Mouse (Mus musculus): Measurements from ENCODE around the gene Gramd1a. TPM values are rescaled to one million over a fixed set of nuclear protein-coding genes. Genes with fewer than 3 reads are reported as not detected.

Gramd1a gene
- polyA plus RNA-seq, 1 experiment from 2014 or later = 202 TPM

DNA sequence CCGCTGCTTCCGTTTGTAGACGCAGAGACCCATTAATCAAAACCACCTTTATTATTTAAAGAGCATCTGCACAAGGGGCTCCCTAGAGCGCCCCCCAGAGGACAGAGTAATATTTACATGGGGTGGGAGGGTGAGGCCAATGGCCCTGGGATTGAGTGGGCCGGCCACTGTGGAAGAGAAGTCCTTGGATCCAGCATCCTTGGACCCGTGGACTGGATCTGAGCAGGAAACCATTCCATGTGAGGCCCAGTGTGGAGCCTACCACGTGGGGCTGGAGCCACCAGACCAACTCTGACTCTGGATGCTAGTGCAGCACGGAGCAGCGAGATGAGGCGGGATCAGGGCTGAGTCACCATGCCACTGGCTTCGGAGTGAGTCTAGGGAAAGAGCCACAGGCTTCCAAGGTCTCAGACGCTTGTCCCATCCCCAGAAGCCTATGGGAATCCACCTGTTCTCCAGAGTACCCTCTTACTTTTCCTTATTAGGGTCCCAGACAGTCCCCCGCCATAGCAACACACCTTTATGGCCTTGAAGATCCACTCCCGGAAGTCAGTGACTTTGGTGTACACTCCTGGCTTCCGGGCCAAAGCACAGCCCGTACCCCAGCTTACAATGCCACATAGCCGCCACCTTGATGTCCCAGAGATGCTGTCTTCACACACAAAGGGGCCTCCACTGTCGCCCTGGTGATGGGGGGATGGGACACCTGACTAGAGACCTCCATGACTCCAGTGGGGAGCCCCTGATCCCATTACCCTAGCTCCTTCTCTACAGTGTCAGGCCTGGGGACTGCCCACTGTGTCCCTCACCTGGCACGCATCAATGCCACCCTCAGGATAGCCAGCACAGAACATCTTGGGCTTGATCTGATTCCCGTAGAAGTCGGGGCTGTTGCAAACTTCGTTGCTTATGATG lies 56.7 kb downstream of the Gramd1a start:
- no peak overlapping the region for H3K9ac ChIP-seq
- no peak overlapping the region for H3K4me3 ChIP-seq
- no peak overlapping the region for H3K27ac ChIP-seq
- H3K36me3 ChIP-seq = no peaks in the 10 kb centered on the region
- peaks cover 6% of the 10 kb centered on the region for H3K4me1 ChIP-seq
- ATAC-seq (ENCODE audit: low FRiP score) = no peak
- H3K27me3 ChIP-seq = no peaks in the 10 kb centered on the region; the same call in 1 of the 2 replicates
- no peaks in the 10 kb centered on the region for H3K9me3 ChIP-seq (replicated peaks)
- no peak overlapping the region for H3K4me2 ChIP-seq (replicated peaks)
- 79% methylated on average over 22 of the region's 22 CpGs for WGBS

DNA sequence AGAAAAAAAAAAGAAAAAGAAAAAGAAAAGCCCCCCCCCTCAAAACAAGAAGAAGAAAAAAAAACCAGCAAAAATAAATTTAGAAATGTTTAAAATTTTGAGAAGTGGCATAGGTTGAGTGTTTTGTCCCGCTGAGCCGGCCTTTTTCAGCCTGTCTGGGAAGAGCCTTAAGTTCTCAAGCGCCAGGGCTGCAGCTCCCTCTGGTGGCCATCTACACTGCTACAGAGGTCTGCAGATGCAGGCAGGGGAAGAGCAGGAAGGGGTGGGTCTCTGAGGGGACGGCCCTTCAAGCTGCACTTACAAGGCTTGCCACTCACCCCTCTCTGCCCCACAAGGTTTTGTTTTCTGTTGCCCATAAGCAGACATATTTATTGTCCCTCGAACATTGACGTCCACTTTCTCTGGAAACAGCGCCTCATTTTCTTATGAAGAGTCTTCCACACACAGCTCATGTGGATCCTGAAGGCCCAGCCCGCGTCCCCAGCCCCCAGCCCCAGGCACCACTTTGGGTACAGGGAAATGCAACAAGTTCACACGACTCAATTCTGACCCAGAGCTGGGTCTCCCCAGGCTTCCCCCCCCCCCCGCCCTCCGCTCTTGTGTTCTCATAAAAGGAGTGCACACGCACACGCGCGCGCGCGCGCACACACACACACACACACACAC lies 58.0 kb downstream of the Gramd1a start:
- no peaks in the 10 kb centered on the region for H3K27me3 ChIP-seq
- 40% methylated on average over 18 of the region's 20 CpGs for WGBS
- peak overlapping the region; percentile 40 for H3K4me2 ChIP-seq (replicated peaks)
- H3K9me3 ChIP-seq (replicated peaks) = no peaks in the 10 kb centered on the region
- H3K9ac ChIP-seq = peak overlapping the region; percentile 32; the same call in 1 of the 2 replicates
- H3K36me3 ChIP-seq = no peaks in the 10 kb centered on the region
- peak overlapping the region; percentile 8; the same call in 1 of the 2 replicates for H3K4me3 ChIP-seq
- no peak overlapping the region for H3K27ac ChIP-seq
- H3K4me1 ChIP-seq = peaks cover 6% of the 10 kb centered on the region
- peak; percentile 85 for ATAC-seq (ENCODE audit: low FRiP score)

DNA sequence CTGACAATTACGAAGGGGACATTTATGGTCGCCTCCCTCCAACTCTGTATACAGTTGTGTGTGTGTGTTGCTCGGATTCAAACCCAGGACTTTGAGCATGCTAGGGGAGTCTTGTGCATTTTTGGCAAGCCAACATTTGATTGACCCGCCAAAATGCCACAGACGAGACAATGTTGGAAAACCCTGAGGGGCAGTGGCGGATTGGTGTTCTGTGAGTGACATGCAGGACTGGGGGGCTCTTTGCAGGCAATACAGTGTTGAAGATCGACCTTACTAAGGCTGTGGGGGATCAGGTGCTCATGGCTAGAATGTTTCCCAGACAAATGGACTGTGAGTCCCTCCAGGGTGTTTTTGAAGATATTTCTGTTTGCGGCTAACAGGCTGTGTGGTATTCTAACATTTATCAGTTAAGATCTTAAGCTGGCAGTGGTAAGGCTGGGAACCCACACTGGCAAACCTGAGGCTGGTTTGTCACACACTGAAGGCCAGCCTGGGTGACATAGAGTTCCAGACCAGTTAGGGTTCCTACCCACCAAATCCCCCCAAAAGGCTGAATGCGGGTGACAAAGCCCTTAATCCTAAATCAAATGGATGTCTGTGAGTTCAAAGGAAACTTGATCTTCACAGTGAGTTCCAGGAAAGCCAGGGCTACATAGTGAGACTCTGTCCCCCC lies 58.7 kb downstream of the Gramd1a start:
- ATAC-seq (ENCODE audit: low FRiP score) = no peak
- no peak overlapping the region for H3K27ac ChIP-seq
- H3K4me1 ChIP-seq = peaks cover 6% of the 10 kb centered on the region
- no peak overlapping the region for H3K4me2 ChIP-seq (replicated peaks)
- H3K9me3 ChIP-seq (replicated peaks) = no peaks in the 10 kb centered on the region
- no peaks in the 10 kb centered on the region for H3K36me3 ChIP-seq
- 75% methylated on average over 9 of the region's 9 CpGs for WGBS
- H3K9ac ChIP-seq = no peak overlapping the region
- no peak overlapping the region for H3K4me3 ChIP-seq
- H3K27me3 ChIP-seq = no peaks in the 10 kb centered on the region

DNA sequence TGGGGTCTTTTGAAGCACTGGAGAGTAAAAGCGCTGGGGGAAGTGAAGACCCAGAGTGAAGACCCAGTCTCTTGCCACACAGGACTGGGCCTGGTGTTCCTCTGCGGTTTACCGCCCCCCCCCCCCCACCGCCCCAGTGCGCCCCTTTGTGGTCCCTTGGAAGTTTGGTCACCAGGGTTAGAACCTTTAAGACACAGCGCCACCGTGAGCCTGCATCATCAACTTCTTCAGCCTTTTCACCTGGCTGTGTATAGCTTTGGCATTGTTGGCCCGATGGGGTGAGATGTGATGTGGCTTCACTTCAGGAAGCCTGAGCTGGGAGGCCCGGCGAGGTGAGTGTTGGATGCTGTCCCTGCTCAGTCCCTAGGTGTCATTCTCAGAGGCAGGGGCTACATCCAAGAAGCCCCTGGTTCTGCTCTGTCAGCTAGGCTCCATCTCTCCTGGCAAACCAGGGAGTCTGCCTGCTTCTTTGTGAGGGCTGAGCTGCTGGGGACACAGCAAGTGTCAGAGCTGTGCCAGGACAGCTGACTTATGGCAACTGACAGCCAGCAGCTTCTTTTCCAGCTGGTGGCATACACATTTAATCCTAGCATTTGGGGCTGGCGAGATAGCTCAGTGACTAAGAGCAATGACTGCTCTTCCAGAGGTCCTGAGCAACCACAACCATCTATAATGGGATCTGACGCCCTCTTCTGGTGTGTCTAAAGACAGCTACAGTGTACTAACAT lies 60.8 kb downstream of the Gramd1a start:
- ATAC-seq (ENCODE audit: low FRiP score) = no peak
- Histone ChIP-seq H3K36me3 (no peaks in the 10 kb centered on the region), H3K9ac (no peak overlapping the region), H3K4me1 (peaks cover 6% of the 10 kb centered on the region), H3K27me3 (no peaks in the 10 kb centered on the region), H3K4me2 (replicated peaks) (no peak overlapping the region), H3K9me3 (replicated peaks) (no peaks in the 10 kb centered on the region), H3K27ac (no peak overlapping the region), H3K4me3 (no peak overlapping the region)
- WGBS = 33% methylated on average over 10 of the region's 12 CpGs

DNA sequence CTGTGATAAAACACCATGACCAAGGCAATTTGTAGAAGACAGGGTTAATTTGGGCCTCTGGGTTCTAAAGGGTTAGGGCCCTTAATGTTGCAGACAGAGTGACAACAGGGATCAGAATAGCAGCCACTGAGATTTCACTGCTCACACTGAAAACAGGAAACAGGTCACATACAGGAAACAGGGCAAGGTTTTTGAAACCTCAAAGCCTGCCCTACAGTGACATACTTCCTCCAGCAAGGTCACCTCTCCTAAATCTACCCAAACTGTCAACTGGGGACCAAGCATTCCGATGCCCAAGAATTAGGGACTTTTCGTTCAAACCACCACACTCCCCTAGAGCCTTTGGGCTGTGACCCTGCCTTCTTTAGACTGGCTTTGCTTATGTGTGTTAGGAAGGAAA lies 66.0 kb downstream of the Gramd1a start:
- no peak overlapping the region for H3K4me2 ChIP-seq (replicated peaks)
- H3K9me3 ChIP-seq (replicated peaks) = peaks cover 5% of the 10 kb centered on the region; the same call in 1 of the 2 replicates
- peaks cover 5% of the 10 kb centered on the region for H3K4me1 ChIP-seq
- H3K9ac ChIP-seq = no peak overlapping the region
- 90% methylated on average over 2 of the region's 2 CpGs for WGBS
- H3K36me3 ChIP-seq = no peaks in the 10 kb centered on the region
- no peaks in the 10 kb centered on the region for H3K27me3 ChIP-seq
- no peak overlapping the region for H3K4me3 ChIP-seq
- ATAC-seq (ENCODE audit: low FRiP score) = no peak
- H3K27ac ChIP-seq = no peak overlapping the region

DNA sequence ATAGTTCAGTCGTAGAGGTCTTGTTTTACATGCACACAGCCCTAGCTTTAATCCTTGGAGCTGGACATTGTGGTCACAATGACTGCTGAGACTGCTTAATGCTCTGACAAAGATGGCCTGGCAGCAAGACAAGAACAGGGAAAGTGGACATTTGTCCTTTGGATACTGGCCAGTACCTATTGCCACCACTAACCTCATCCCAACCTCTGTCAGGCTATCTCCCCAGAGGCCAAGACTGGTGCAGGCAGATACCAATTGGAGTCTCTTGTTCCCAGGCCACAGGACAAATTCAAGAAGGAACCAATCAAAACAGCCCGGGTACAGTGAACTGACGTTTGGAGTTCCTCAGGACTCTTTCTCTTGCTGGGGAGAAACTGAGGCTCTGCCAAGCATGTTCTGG lies 67.5 kb downstream of the Gramd1a start:
- no peak for ATAC-seq (ENCODE audit: low FRiP score)
- no peak overlapping the region for H3K9ac ChIP-seq

DNA sequence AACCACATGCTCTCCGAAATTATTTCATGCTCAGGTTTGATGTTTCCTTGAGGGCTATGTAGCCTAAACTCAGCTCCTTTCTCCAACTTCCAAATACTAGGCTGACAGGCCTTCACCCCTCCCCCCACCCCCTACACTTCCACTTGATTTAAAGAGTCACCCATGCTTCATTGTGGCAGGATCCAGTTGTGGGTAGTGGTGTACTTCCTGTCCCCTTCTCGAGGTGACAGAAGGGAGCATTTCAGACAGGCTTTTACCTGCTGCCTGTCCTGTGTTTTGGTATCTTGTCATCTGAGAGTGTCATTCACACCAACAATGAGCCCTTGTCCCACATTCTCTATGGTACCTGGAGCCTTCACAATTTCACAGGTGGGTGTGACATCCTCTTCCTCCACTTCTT lies 68.4 kb downstream of the Gramd1a start:
- peaks cover 5% of the 10 kb centered on the region; the same call in 1 of the 2 replicates for H3K9me3 ChIP-seq (replicated peaks)
- H3K9ac ChIP-seq = no peak overlapping the region
- H3K4me2 ChIP-seq (replicated peaks) = no peak overlapping the region
- 66% methylated on average over 2 of the region's 2 CpGs for WGBS
- ATAC-seq (ENCODE audit: low FRiP score) = no peak
- no peaks in the 10 kb centered on the region for H3K27me3 ChIP-seq
- H3K27ac ChIP-seq = no peak overlapping the region
- H3K36me3 ChIP-seq = no peaks in the 10 kb centered on the region
- no peak overlapping the region for H3K4me3 ChIP-seq
- H3K4me1 ChIP-seq = peaks cover 17% of the 10 kb centered on the region

More for the DNA sequence above, 67.5 kb downstream of the Gramd1a start:
- Histone ChIP-seq H3K36me3 (no peaks in the 10 kb centered on the region), H3K4me1 (peaks cover 10% of the 10 kb centered on the region), H3K4me2 (replicated peaks) (no peak overlapping the region), H3K4me3 (no peak overlapping the region), H3K27me3 (no peaks in the 10 kb centered on the region), H3K27ac (no peak overlapping the region), H3K9me3 (replicated peaks) (peaks cover 5% of the 10 kb centered on the region; the same call in 1 of the 2 replicates)
- 72% methylated on average over 3 of the region's 3 CpGs for WGBS

DNA sequence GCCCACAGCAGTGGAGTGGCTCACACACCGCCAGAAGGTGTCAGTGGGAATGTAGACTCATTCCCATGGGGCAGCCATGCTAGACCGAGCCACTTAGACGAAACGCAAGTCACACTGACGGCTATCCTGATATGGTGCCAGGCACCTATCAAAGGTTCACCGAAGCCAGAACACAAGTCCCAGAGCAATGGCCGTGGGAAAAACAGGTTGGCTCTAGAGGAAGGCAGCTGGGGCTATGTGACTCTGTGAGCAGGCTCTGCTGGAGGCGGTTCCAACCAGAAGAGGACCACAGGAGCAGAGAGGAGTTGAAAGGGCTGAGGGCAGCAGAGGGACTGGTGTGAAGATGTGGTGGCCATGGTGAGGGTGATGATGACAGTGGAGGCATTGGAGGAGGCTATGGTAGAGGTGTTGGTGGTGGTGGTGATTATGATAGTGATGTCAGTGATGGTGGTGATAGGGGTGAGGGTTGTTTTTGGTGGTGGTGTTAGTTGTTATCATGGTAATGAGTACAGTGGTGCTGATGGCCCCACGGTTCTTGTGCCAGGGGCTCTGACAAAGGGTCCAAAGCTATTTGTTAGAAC lies 69.4 kb downstream of the Gramd1a start:
- H3K4me1 ChIP-seq = peaks cover 17% of the 10 kb centered on the region
- no peak overlapping the region for H3K4me2 ChIP-seq (replicated peaks)
- no peaks in the 10 kb centered on the region for H3K36me3 ChIP-seq
- no peak overlapping the region for H3K4me3 ChIP-seq
- no peak overlapping the region for H3K9ac ChIP-seq
- WGBS = 90% methylated on average over 9 of the region's 9 CpGs
- ATAC-seq (ENCODE audit: low FRiP score) = no peak
- no peak overlapping the region for H3K27ac ChIP-seq
- H3K27me3 ChIP-seq = no peaks in the 10 kb centered on the region
- peaks cover 5% of the 10 kb centered on the region; the same call in 1 of the 2 replicates for H3K9me3 ChIP-seq (replicated peaks)

DNA sequence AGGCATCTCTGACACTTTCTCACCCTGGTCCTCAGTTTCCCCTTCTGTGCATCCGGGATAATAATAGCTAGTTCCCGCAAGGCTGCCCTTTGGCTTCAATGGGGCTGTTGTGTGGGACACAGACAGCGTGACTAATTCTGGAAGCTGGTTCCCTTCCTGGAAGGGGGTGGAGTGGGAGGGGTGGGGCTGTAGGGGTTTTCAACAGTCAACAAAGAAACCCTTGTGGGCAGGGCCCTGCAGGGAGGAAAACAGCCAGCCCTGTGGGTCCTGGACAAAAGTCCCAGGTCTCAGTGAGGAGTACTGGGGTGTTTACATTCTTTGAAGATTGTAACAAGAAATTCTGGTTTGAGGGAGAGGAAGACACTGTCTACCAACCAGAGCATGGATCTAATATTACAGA lies 70.5 kb downstream of the Gramd1a start:
- ATAC-seq (ENCODE audit: low FRiP score) = peak; percentile 55
- peak overlapping the region; percentile 67 for H3K27ac ChIP-seq

DNA sequence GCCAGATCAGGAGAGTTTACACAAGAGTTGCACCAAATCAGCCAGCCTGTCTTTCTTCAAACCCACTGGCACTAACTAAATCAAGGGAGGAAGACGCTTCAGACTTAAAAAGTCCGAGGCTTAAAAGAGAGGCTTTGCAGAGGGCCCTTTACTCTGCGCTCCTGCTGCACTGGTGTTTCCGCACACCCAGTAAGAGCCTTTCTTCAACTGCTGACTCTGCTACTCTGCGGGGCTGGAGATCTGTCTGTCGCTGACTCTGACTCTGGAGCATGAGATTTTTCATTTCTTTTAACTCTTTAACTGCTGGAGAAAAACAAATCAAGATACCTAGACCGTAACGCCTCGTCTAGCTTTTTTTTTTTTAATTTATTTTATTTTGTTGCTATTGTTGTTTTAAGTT lies 71.6 kb downstream of the Gramd1a start:
- H3K27ac ChIP-seq = 0 out of 2 replicates have a peak overlapping the region, but pooled peaks have one; percentile 14
- 54% methylated on average over 9 of the region's 9 CpGs for WGBS
- no peak overlapping the region for H3K4me2 ChIP-seq (replicated peaks)
- ATAC-seq (ENCODE audit: low FRiP score) = no peak
- H3K4me1 ChIP-seq = peaks cover 17% of the 10 kb centered on the region
- peaks cover 5% of the 10 kb centered on the region; the same call in 1 of the 2 replicates for H3K9me3 ChIP-seq (replicated peaks)
- no peak overlapping the region for H3K4me3 ChIP-seq
- H3K9ac ChIP-seq = no peak overlapping the region
- no peaks in the 10 kb centered on the region for H3K36me3 ChIP-seq
- no peaks in the 10 kb centered on the region for H3K27me3 ChIP-seq

More for the DNA sequence above, 70.5 kb downstream of the Gramd1a start:
- 26% methylated on average over 3 of the region's 3 CpGs for WGBS
- Histone ChIP-seq H3K9me3 (replicated peaks) (peaks cover 5% of the 10 kb centered on the region; the same call in 1 of the 2 replicates), H3K36me3 (no peaks in the 10 kb centered on the region), H3K4me2 (replicated peaks) (no peak overlapping the region), H3K27me3 (no peaks in the 10 kb centered on the region), H3K4me1 (peaks cover 17% of the 10 kb centered on the region), H3K4me3 (no peak overlapping the region), H3K9ac (no peak overlapping the region)

DNA sequence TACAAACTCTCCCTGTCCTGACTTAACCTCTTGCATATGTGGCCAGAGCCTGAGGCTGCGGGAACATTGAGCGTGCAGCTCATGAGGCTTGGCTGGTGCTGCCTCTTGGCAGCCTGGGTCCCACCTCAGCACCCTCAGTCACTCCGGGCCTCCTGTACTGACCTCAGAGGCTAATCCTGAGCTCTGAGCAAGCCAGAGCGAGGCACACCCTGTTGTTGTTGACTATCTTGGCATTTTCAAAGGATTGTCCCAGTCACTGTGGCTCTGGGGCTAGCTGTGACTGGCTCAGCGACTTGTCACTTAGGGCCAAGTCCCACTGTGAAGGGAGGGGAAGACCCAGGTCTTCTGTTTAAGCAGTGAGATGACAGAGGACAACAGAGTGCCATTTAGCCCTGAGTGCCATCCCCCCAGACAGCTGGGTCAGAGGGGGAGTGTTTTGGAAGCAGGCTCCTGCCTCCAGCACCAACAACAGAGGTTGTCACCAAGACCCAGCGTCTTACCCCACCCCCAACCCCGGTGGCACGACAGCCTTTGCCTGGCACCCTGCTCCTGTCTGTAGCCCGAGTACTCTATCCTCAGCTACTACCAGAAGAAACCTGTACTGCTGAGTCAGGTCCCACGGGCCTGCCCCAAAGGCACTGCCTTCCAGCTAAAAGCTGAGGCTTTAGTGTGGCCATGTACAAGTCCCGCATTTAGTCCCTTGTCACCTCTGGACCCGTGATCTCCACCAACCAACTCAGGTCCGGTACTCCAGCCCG lies 72.7 kb downstream of the Gramd1a start:
- no peak overlapping the region for H3K4me2 ChIP-seq (replicated peaks)
- no peaks in the 10 kb centered on the region for H3K36me3 ChIP-seq
- WGBS = 57% methylated on average over 14 of the region's 14 CpGs
- H3K27ac ChIP-seq = no peak overlapping the region
- H3K27me3 ChIP-seq = no peaks in the 10 kb centered on the region
- ATAC-seq (ENCODE audit: low FRiP score) = no peak
- no peak overlapping the region for H3K4me3 ChIP-seq
- H3K9me3 ChIP-seq (replicated peaks) = peaks cover 5% of the 10 kb centered on the region; the same call in 1 of the 2 replicates
- H3K9ac ChIP-seq = no peak overlapping the region
- H3K4me1 ChIP-seq = peaks cover 17% of the 10 kb centered on the region

All from hindbrain, embryonic 12.5 days (tissue).